Mouse (Mus musculus): ENCODE data around the gene Usp17la.

GRCm38 (mm10) chr7:104895852-104896251 is 39.0 kb downstream of the Usp17la start, which contains the start of gene Olfr666:
- TF ChIP-seq POLR2A (IDR thresholded peaks at IDR 0.05; ENCODE audit: low read depth, low read length): no peak
- TF ChIP-seq CTCF (IDR thresholded peaks at IDR 0.05; ENCODE audit: borderline replicate concordance, insufficient read depth, low read length): no peak

All from embryonic fibroblast, embryonic 13.5 days (primary cell).